Comparison of ENCODE assay signal across 25 mouse cellular contexts in genomic region chr9:7345513-7345912, GRCm38 (mm10). TPM values are rescaled to one million over a fixed set of nuclear protein-coding genes. Genes with fewer than 3 reads are reported as not detected.
"Had no signal": no experiment of that assay in that cellular context is flagged by ENCODE, and none has a peak within 500 bp of the region (broad histone marks: within the 10 kb centered on the region; RNA-seq: fewer than 3 reads in every experiment).

No protein-coding gene starts in this region.

- DNase-seq: liver, embryonic 13.5 days; lung, adult 2 months; lung, postnatal 14 days; lung, postnatal 36 days; midbrain, embryonic 14.5 days; right cerebral cortex, postnatal 14 days; thymus, adult 2 months; thymus, postnatal 25 days; thymus, postnatal 4 days had no signal

- H3K9ac ChIP-seq: liver, embryonic 13.5 days; liver, embryonic 15.5 days; lung, embryonic 15.5 days; midbrain, embryonic 12.5 days; neural tube, embryonic 12.5 days; stomach, embryonic 15.5 days had no signal

- H3K4me2 ChIP-seq: liver, embryonic 13.5 days; liver, embryonic 15.5 days; lung, embryonic 15.5 days; midbrain, embryonic 12.5 days; neural tube, embryonic 12.5 days; stomach, embryonic 15.5 days had no signal

- H3K4me3 ChIP-seq: liver, embryonic 13.5 days; liver, embryonic 15.5 days; lung, embryonic 15.5 days; midbrain, embryonic 10.5 days; midbrain, embryonic 12.5 days; neural tube, embryonic 12.5 days; stomach, embryonic 15.5 days had no signal

- H3K27me3 ChIP-seq: liver, embryonic 13.5 days; liver, embryonic 15.5 days; lung, embryonic 15.5 days; midbrain, embryonic 12.5 days; neural tube, embryonic 12.5 days; stomach, embryonic 15.5 days had no signal

- H3K4me1 ChIP-seq: liver, embryonic 13.5 days; liver, embryonic 15.5 days; lung, embryonic 15.5 days; midbrain, embryonic 10.5 days; midbrain, embryonic 12.5 days; neural tube, embryonic 12.5 days; stomach, embryonic 15.5 days had no signal

- H3K36me3 ChIP-seq: liver, embryonic 13.5 days; liver, embryonic 15.5 days; lung, embryonic 15.5 days; midbrain, embryonic 10.5 days; midbrain, embryonic 12.5 days; neural tube, embryonic 12.5 days; stomach, embryonic 15.5 days had no signal

- H3K27ac ChIP-seq: liver, embryonic 13.5 days; liver, embryonic 15.5 days; lung, embryonic 15.5 days; midbrain, embryonic 10.5 days; midbrain, embryonic 12.5 days; neural tube, embryonic 12.5 days; stomach, embryonic 15.5 days; stomach, postnatal 0 days had no signal

- ATAC-seq: lung, postnatal 0 days had no signal

- H3K9me3 ChIP-seq: liver, embryonic 13.5 days; liver, embryonic 15.5 days; lung, embryonic 15.5 days; midbrain, embryonic 10.5 days; midbrain, embryonic 12.5 days; neural tube, embryonic 12.5 days; stomach, embryonic 15.5 days had no signal

RNA-seq across cellular contexts. Expression of gene Mmp12, which starts 1.3 kb away (rescaled TPM):
- total RNA-seq: megakaryocyte-erythroid progenitor cell, adult 5-6 weeks; midbrain, postnatal 0 days had no signal
- polyA plus RNA-seq: liver, embryonic 13.5 days; liver, embryonic 15.5 days; midbrain, embryonic 10.5 days; midbrain, embryonic 12.5 days; midbrain, embryonic 14.5 days; midbrain, postnatal 0 days; neural tube, embryonic 12.5 days; neural tube, embryonic 14.5 days; testis, adult 2 months had no signal

RNA-seq across cellular contexts. Expression of gene Mmp1b, which starts 42.3 kb away (rescaled TPM):
- total RNA-seq: megakaryocyte-erythroid progenitor cell, adult 5-6 weeks; midbrain, postnatal 0 days; monocyte, adult 5-6 weeks; neutrophil, adult 5-6 weeks had no signal
- polyA plus RNA-seq: liver, embryonic 13.5 days; liver, embryonic 15.5 days; lung, adult 2 months; lung, embryonic 15.5 days; lung, postnatal 0 days; midbrain, embryonic 10.5 days; midbrain, embryonic 12.5 days; midbrain, embryonic 14.5 days; midbrain, postnatal 0 days; neural tube, embryonic 12.5 days; neural tube, embryonic 14.5 days; spleen, adult 2 months; stomach, embryonic 15.5 days; stomach, postnatal 0 days; testis, adult 2 months; thymus, adult 2 months; urinary bladder, adult 2 months had no signal
